Mouse (Mus musculus): Measurements from ENCODE around the gene Rtl1.

Gene Rtl1

DNA sequence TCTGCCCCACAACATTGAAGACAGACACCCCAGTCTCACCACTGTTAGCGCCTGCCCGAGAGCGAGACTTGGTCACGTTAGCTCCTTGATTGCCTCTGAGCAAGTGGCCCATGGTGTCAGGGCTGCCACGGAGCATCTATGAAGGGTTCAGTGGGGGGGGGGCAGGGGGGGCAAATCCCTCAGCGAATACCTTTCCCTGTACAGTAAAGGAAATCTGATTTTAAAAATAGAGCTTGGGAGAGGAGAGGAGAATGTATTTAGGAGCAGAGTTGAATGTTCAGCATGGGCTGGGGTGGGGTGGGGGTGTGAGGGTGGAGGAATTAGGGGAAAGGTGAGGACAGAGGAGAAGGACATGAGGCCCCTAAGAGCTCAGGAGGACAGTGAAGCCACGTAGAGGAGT lies at the start of gene Rtl1:
Rtl1 (minus strand) TSS at position 101 of the 400 bp plus-strand sequence.
- ChIA-PET POLR2A (interaction anchor here in 1 of 4 experiments (0.8 to 4.7 kb wide), 5 partner anchors 10 to 34 kb away, joined by 3 to 26 read pairs (median 4); no protein-coding TSS in a partner anchor), CTCF (interaction anchor here in 2 of 4 experiments (0.6 kb wide), 3 partner anchors 555 to 685 kb away, joined by 3 read pairs; no protein-coding TSS in a partner anchor)

DNA sequence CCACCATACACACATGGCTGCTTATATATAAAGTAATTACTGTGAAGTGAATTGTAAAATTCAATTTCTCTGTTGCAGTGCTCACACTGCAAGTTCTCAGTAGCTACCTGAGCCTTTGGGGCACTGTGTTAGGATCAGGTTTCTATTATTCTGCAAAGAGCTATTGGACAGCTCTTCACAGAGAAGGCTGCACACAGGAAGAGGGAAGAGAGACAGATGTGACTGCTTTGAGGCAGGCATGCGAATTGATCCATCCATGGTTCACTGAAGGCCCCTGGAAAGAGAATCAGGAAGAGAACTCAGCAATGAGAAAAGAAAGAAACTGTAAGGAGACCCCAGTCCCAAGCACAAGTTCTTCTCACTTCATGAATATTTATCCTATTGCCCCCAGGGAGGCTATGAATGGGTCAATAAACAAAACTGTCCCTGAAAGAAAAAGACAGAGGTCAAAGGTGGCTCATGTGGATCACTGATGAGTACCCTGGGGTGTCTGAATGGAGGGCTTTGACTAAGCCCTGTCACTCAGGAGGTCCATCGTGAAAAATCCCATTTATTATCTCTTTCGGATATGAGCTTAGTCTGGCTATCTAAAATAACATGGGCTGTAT lies 40.5 kb upstream of the Rtl1 start:
- POLR2A ChIA-PET = no interaction called here

DNA sequence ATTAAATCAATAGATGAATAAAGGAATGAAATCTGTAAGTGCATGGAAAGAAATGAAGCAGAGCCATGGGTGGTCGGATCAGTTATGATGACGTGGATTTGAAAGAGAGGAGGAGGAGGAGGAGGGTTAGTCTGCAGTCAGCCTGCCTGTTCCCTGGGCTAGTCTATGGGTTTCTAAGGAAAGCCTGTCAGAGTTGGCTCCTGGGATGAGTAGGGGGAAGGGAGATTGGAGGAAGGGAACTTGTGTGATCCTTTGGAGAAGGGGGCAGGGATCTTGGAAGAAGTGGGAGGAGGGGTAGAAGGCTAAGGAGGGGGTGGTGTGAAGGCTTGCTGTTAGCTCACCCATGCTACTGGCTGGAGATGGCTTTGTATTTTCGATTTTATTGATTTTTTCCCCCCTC lies 31.9 kb upstream of the Rtl1 start:
- POLR2A ChIA-PET = interaction anchor here in 1 of 4 experiments (1.5 kb wide), 1 partner anchor 33 kb away, joined by 3 read pairs; no protein-coding TSS in a partner anchor
- CTCF ChIA-PET = interaction anchor here in 1 of 4 experiments (1.0 kb wide), 1 partner anchor 66 kb away, joined by 3 read pairs; no protein-coding TSS in a partner anchor

More for the DNA sequence above, 40.5 kb upstream of the Rtl1 start:
- CTCF ChIA-PET = no interaction called here

DNA sequence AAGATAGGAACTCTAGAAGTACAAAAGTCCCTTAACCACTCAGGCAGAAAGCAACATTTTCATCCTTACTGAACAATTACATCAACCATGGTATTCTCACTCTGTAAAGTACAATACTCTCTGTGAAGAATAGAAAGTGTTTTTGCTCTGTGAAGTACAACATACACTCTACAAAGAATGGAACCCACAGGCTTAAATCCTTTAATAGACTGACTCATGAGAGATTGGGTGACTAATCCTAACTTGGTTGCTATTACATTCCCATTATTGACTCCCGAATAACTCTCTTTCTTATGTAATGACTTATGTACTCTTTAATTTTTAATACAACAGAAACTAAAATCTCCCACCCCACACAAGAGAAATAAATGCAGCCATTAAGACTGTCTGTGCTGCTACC lies 28.8 kb upstream of the Rtl1 start:
- CTCF ChIA-PET = no interaction called here
- POLR2A ChIA-PET = interaction anchor here in 1 of 4 experiments (0.8 to 1.8 kb wide), 2 partner anchors 10 to 23 kb away, joined by 3 to 6 read pairs; no protein-coding TSS in a partner anchor

DNA sequence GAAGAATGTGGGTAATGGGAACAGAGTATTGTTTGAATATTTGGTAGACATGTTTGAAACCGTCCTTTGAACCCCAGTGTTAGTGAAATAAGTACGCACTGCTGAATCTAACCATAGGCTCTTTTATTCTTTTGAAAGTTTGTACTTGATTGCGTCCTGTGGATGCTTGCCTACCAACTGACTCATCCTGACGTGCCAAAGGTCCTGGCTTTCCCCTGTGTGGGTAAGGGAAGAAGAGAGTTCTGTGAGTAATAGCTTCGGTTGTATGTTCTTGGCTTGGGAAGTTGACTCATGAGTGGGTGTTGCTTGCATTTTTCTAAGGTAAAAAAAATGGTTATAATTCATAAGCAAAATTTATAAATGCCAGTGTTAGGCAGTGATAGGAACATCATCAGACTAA lies 26.8 kb upstream of the Rtl1 start:
- ChIA-PET POLR2A (no interaction called here), CTCF (no interaction called here)

DNA sequence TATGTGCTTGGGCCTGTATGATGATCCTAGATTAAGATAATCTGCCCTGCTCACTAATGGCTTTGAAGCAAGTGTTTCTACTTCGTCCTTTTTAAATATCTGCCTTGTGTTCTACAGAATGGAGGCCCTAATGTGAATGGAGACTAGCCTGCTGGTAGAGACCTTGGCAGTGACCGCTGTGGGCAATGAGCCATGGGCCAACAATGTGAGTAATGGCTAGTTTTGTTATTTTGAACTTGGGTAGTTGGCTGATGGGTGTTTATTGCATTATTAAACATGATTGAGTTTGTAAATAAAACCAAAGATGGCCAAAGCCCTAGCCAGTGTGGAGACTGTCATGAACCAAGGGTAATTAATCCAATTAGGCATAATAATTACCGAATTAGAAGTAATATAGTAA lies 20.1 kb upstream of the Rtl1 start:
- POLR2A ChIA-PET = no interaction called here
- CTCF ChIA-PET = no interaction called here

DNA sequence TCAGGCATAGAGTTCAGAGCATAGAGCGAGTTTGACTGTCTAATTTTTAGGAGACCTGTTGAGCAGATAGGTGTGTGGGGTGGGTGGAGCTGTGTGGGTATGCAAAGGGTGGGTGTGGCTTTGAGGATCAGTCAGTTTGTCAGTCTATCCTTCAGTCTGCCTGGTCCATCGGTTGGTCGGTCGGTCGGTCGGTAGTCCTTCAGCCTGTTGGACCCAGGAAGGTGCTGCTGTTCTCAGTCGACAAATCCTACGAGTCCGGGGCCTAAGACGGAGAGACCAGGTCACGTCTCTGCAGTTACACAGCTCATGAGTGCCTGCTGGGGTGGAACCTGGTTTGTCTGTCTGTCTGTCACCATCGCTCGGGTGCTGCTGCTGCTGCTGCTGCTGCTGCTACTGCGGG lies 17.9 kb upstream of the Rtl1 start:
- ChIA-PET POLR2A (no interaction called here), CTCF (interaction anchor here in 1 of 4 experiments (0.7 kb wide), 1 partner anchor 358 kb away, joined by 4 read pairs; no protein-coding TSS in a partner anchor)

DNA sequence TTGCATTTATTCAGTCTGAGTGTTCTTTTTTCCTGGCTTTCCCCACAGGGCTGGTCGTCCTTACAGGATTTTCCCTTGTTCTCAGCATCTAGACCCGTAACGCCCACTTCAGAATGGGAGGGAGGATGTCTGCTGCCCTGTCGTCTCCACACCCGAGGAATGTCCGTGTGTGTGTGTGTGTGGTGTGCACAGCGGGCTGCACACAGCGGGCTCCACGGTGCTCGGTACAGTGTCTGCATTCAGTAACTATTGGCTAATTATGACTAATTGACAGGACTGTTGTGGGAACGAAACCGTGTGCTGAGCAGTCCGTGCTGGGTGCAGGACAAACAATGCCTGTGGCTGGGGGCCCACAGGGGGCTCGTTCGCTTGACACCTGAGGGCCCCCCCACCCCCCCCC lies 17.0 kb upstream of the Rtl1 start:
- CTCF ChIA-PET = no interaction called here

DNA sequence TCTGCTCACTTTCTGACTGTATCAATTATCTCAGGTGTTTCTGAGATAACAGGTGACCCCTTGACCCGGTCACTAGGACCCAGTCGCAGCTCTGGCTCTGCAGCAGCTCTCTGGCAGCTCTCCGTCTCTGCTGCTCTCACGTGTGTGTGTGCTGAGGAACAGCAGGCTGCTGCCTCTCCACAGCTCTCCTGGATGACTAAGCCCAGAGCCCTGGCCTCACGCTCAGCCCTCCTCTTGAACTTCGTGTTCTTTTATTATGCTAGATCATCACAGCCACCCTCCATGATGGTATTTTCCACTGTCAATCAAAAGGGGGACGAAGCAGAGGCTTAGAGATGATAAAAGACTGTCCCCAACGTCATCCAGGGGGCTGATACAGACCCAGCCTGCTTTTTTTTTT lies 15.2 kb upstream of the Rtl1 start:
- CTCF ChIA-PET = no interaction called here

More for the DNA sequence above, 17.0 kb upstream of the Rtl1 start:
- POLR2A ChIA-PET = interaction anchor here in 1 of 4 experiments (1.0 kb wide), 1 partner anchor 12 kb away, joined by 3 read pairs; no protein-coding TSS in a partner anchor

DNA sequence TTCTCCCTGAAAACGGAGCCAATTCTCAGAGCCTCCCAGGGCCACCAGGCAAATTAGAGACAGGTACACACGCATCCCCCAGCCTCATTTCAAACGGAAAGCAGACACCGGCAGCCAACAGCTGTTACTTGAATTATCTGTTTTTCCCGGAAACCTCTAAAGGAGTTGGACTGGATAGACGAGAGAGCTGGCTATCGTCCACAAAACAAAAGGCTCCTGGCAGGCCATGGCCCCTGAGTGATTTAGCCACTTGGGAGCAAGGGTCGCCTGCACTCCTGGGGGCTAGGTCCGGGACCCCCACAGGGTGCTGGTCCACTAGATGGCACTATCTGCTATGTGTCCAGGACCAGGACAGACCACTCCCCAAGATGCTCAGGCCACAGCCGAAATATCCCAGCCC lies 14.3 kb upstream of the Rtl1 start:
- POLR2A ChIA-PET = no interaction called here
- CTCF ChIA-PET = no interaction called here

More for the DNA sequence above, 15.2 kb upstream of the Rtl1 start:
- POLR2A ChIA-PET = interaction anchor here in 1 of 4 experiments (0.6 to 0.9 kb wide), 2 partner anchors 16 to 64 kb away, joined by 3 read pairs; no protein-coding TSS in a partner anchor

DNA sequence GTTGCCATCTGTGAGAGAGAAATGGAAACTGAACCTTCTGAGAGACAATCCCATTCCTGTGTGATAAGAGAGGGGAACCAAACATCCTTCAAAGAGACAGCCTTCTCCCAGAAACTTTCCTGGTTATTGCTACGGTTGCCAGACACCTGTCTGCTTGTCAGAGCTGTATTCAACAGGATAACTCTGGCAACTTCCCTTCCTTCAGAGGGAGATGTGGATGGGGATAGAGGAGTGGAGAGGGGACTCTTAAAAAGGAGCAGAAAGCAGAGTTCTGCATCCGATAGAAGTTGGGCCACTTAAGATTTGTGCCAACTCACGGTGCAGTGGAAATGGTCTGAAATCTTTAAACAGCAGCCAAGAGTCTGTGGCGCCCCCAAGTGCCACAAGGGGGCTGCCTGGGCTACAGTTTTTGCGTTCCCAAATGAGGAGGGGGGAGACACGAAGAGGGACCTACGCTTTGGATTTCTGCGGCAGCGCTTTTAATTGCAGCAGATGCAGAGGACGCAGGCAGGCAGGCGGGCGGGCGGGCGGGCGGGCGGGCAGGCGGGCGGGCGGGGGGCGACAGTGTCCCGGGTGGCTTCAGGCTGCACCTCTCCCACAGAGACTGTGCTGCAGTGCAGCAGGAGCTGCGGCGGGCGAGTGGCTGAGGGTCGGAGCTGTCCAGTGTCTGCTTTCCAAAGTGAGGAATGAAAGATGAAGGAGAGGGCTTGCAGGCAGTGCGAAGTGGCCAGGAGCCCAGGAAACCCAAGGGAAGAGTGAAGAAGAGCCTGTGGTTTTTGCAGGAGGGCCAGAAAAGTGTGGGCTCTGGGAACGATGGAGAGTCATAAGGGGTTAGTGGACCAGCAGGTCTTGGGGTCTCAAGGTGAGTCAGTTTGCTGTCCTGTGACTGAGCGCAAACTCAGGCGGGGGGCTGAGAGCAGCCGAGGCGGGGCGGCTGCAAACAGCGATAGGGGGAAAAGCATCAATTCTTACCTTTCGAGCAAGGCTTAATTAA lies 12.6 kb upstream of the Rtl1 start:
- ChIA-PET POLR2A (interaction anchor here in 2 of 4 experiments (0.7 to 5.2 kb wide), 4 partner anchors 11 to 336 kb away, joined by 3 to 26 read pairs (median 3); partner anchors contain the start of gene Rtl1 (in 1 of the 2)), CTCF (interaction anchor here in 3 of 4 experiments (0.5 to 1.0 kb wide), 4 partner anchors 163 to 659 kb away, joined by 3 to 5 read pairs (median 4); no protein-coding TSS in a partner anchor)

DNA sequence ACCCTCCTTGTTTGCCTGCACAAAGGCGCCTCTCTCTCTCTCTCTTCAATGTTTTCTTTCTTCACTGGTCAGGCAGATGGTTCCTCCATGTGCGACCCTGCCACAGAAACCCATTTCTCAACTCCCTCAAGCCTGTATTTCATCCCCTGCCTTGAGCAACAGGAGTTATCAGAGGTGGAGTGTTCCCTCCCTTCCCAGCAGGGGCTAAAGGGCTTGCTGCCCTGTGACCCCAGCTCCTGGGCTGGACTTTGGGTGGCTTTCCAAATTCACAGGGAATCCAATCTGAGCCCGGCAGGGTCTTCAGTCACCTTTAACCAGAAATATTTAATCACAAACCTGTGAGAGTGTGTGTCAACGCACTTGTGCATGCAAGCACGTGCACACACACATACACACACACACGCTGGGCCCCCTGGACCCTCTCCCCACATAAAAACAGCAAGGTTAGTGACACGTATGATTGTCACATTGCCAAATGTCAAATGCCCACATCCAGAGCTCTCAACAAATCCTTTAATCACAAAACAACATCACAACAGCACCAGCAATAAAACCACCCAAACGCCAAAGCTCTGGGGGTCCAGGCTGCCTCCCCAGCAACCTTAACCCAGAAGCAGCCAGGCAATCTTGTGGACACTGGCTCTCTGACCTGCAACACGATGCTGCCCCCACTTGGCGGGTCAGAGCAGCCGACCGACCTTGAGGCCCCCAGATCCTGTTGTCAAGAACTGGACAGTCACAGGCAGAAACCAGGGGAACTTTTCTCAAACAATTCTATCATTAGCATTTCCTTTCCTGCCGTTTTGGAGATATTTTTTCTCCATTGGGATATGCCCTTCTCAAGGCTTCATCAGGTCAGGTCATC lies 8.7 kb upstream of the Rtl1 start:
- CTCF ChIA-PET = interaction anchor here in 2 of 4 experiments (0.5 to 0.7 kb wide), 4 partner anchors 343 to 844 kb away, joined by 3 read pairs; no protein-coding TSS in a partner anchor
- POLR2A ChIA-PET = interaction anchor here in 1 of 4 experiments (1.7 to 5.2 kb wide), 3 partner anchors 8 to 16 kb away, joined by 4 to 32 read pairs (median 26); partner anchors contain the start of gene Rtl1

DNA sequence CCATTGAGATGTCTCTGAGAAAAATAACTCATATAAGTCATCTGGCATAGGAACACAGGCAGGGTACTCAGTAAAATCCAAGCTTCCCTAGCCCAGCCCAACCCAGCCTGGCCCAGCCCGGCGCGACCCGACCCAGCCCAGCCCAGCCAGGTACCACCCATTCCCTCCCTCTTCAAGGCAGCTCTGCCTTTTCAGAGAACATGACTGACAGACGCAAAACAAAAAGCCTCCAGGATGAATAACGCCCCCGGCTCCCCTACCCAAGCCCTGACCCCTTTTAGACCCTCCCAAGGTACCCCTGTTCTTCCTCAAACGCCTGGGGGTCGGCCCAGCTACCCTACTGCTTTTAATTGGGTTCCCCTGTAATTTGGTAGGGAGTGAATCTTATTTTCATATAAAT lies 7.8 kb upstream of the Rtl1 start:
- ChIA-PET CTCF (no interaction called here), POLR2A (interaction anchor here in 1 of 4 experiments (1.7 to 5.2 kb wide), 3 partner anchors 7 to 17 kb away, joined by 4 to 32 read pairs (median 26); partner anchors contain the start of gene Rtl1)

DNA sequence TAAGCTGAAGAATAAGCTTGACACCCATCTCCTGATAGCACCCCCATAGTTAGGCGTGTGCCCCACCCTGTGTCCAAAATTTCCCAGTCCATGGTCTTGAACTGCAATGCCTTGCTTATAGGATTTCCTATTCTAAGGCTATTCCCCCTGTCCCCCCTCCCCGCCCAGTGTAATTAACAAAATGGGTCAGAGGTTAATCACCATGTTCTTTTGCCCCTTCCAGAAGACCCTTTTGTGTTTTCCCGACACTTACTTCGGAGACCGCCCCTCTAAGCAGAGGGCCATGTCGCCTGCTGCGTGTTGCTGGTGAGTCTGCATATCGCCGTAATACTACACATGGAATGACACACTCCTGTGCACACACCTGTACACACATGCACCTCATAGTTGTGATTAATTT lies 7.1 kb upstream of the Rtl1 start:
- CTCF ChIA-PET = interaction anchor here in 1 of 4 experiments (0.5 to 0.6 kb wide), 2 partner anchors 12 to 710 kb away, joined by 3 to 6 read pairs; no protein-coding TSS in a partner anchor
- POLR2A ChIA-PET = interaction anchor here in 1 of 4 experiments (4.7 kb wide), 1 partner anchor 12 kb away, joined by 32 read pairs; no protein-coding TSS in a partner anchor

DNA sequence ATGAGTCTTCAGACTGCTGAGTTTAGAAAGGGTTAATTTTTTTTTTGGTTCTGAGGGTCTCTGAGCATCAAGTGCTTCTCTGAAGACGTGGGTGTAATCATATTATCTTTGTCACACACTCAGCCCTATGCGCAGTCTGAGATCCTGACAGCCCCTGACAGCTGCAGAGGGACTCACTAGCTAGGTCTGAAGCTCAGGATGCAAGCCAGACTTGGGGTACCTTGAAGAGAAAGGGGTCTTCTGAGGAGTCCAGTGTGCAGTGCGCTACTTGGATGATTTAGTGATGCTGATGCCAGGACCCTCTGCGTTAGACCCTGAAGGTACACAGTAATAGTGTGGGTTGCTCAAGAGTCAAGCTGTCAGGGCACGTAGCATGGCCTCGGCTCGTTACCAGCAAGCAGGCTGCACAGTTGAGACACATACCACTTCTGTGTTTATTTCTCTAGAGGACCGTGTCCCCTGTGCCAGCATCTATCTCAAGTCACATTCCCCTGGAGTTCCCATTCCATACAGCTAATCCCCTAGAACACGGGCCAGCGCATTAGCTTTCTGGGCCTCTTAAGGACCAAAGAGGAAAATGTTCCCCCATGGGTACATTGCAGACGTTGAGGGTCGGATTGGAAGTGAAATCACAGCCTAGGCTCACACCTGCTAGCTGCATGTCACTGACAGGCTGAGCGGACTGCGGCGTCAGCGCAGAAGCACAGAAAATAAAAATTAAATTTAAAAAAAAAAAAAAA lies 5.0 kb upstream of the Rtl1 start:
- CTCF ChIA-PET = interaction anchor here in 1 of 4 experiments (0.6 kb wide), 1 partner anchor 9 kb away, joined by 4 read pairs; no protein-coding TSS in a partner anchor
- POLR2A ChIA-PET = interaction anchor here in 1 of 4 experiments (0.6 to 4.7 kb wide), 10 partner anchors 10 to 96 kb away, joined by 3 to 32 read pairs (median 4); no protein-coding TSS in a partner anchor

DNA sequence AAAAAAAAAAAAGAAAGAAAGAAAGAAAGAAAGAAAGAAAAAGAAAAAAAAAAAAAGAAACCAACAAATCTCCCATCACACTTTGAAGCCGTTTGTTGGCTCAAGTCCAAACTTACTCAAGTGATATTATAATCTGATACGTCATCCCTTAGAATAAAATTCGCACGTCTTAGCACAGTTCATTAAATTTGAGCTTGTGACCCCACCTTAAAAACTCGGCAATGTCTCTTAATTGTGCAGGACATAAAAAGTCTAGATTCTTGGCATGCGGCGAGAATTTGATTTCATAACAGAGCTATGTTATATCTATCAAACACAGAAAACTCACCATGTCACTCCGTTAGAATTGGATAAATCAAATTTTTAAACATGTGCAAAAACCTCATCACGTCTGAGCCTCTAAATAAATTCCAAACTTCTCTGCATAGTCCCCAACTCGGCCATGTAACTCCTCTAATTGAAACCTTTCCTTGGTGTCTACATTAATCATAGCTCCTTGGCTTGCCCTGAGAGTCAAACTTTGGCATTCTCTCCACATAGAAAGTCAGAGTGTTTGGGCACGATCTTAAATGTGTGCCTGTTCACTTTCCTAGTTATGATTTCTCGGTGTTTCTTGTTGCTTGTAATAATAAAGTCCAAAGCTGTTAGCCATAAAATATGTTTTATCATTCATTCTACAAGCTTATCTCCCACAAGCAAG lies 1.4 kb downstream of the Rtl1 start:
- POLR2A ChIA-PET = interaction anchor here in 2 of 4 experiments (0.7 to 4.7 kb wide), 8 partner anchors 9 to 348 kb away, joined by 3 to 26 read pairs (median 4); no protein-coding TSS in a partner anchor

DNA sequence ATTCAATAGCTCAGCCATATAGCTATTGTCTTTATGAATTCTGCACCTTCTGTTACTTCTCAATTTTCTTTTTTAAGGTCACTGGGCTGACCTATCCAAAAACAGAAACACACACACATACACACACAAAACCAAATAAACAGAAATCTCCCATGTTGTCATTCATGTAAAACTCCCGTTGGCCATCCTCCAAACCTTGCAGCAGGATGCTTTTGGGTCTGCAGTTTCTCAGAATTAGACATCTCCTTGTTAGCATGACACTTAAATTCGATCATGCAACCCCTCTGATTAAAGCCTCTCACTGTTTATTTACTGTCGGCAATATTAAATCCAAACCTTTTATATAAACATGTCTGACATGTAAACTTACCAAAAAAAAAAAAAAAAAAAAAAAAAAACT lies 3.4 kb downstream of the Rtl1 start:
- ChIA-PET POLR2A (interaction anchor here in 1 of 4 experiments (0.7 to 5.6 kb wide), 5 partner anchors 10 to 785 kb away, joined by 4 to 32 read pairs (median 6); no protein-coding TSS in a partner anchor), CTCF (no interaction called here)

More for the DNA sequence above, 1.4 kb downstream of the Rtl1 start:
- CTCF ChIA-PET = interaction anchor here in 1 of 4 experiments (0.7 kb wide), 1 partner anchor 139 kb away, joined by 10 read pairs; no protein-coding TSS in a partner anchor

Measured in embryonic stem cell, embryonic (primary cell).